Mouse (Mus musculus) liver, adult 2 months (tissue): Measurements from ENCODE around the gene Hpse2. TPM values are rescaled to one million over a fixed set of nuclear protein-coding genes. Genes with fewer than 3 reads are reported as not detected.

Experiments used
- DNase-seq: peaks from one replicate; pipeline ENCODE4 v3.0.0-alpha.2; 2011; ENCODE audit warnings: low read depth, low spot score; ENCODE audit errors: extremely low read depth
- H3K27ac ChIP-seq: fragments of 200-500 bp; replicated peaks from 2 replicates; pipeline ENCODE4 v1.5.1; 2012; ENCODE audit warnings: low read depth, mild to moderate bottlenecking, control low read depth, inconsistent platforms, low read length; ENCODE audit not compliant: insufficient read depth
- H3K27me3 ChIP-seq: fragments of 200-500 bp; 2 replicates; pipeline ENCODE4 v1.6.1; 2012; ENCODE audit warnings: mild to moderate bottlenecking, moderate library complexity, low read length, inconsistent platforms; ENCODE audit not compliant: control insufficient read depth, insufficient read depth
- H3K36me3 ChIP-seq: fragments of 200-500 bp; 2 replicates; pipeline ENCODE4 v1.6.1; 2012; ENCODE audit warnings: low read length, inconsistent platforms; ENCODE audit not compliant: control insufficient read depth, insufficient read depth
- H3K4me1 ChIP-seq: fragments of 200-500 bp; 2 replicates; pipeline ENCODE4 v1.6.1; 2011; ENCODE audit warnings: low read length; ENCODE audit not compliant: control insufficient read depth, insufficient read depth
- H3K4me3 ChIP-seq: fragments of 200-500 bp; 2 replicates; pipeline ENCODE4 v1.5.1; 2011; ENCODE audit warnings: low read depth, mild to moderate bottlenecking, control low read depth, low read length, moderate library complexity; ENCODE audit not compliant: insufficient read depth
- H3K79me2 ChIP-seq: fragments of 200-500 bp; 2 replicates; pipeline ENCODE4 v1.6.1; 2012; ENCODE audit warnings: inconsistent platforms, mild to moderate bottlenecking, low read length, moderate library complexity; ENCODE audit not compliant: control insufficient read depth, insufficient read depth
- H3K9ac ChIP-seq: fragments of 200-500 bp; 2 replicates; pipeline ENCODE4 v1.6.1; 2012; ENCODE audit warnings: low read depth, mild to moderate bottlenecking, control low read depth, inconsistent platforms, low read length
- CTCF ChIP-seq: fragments of 200-500 bp; IDR thresholded peaks from 2 replicates; pipeline ENCODE4 v1.5.1; 2011; ENCODE audit warnings: low read depth, low read length, control low read depth
- POLR2A ChIP-seq: fragments of 200-500 bp; IDR thresholded peaks from 2 replicates; pipeline ENCODE4 v1.6.1; 2011; ENCODE audit warnings: low read length, control low read depth; ENCODE audit not compliant: insufficient read depth; ENCODE audit errors: extremely low read depth
- WGBS: fragments of 180-500 bp; shearing (Covaris S2); methylation state at CpG from one replicate; pipeline ENCODE4 v1.1.7; 2018; 5-methylcytosine and 5-hydroxymethylcytosine counted together
- polyA plus RNA-seq: library from polyadenylated mRNA; depleted of rRNA; stranded (reverse); fragments of >200 nt; gene quantifications from 2 replicates; pipeline ENCODE4 v1.2.3, GENCODE M21; 2012
- total RNA-seq: library from RNA; depleted of rRNA; stranded (reverse); fragments of >200 nt; gene quantifications from 2 replicates; pipeline ENCODE4 v1.2.3, GENCODE M21; 2014

The Hpse2 gene
- total and polyA plus RNA-seq, 2 experiments: not detected

DNA sequence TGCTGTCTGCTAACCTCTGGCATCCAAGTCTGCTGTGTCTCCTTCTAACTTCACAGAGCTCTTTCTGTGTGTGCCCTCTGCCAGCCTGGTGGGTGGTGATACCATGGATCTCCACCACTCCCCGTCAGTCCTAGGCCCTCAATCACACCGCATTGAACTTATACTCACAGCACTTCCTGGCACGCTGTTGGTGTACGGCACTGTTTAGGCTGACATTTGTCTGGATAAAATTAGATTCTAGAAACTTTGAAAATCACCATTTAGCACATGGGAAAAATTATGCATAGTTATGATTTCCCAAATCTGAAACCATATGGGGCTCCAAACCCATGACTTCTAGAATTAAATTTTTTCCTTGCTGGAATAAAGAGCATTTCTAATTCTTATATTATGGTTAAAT lies 478.4 kb downstream of the Hpse2 start:
- Histone ChIP-seq H3K27ac (no peak overlapping the region), H3K27me3 (no peaks in the 10 kb centered on the region)
- no peak for TF ChIP-seq CTCF
- TF ChIP-seq POLR2A: no peak

GRCm38 (mm10) chr19:42908553-42908952 lies 479.6 kb downstream of the Hpse2 start:
- no peak for DNase-seq
- TF ChIP-seq CTCF: no peak
- no peak for TF ChIP-seq POLR2A
- no peaks in the 10 kb centered on the region for H3K79me2 ChIP-seq
- no peak overlapping the region for H3K4me3 ChIP-seq
- no peaks in the 10 kb centered on the region for H3K27me3 ChIP-seq
- WGBS: 73% methylated on average over 6 of the region's 6 CpGs
- H3K36me3 ChIP-seq: no peaks in the 10 kb centered on the region
- no peak overlapping the region for H3K27ac ChIP-seq
- H3K4me1 ChIP-seq: no peaks in the 10 kb centered on the region
- H3K9ac ChIP-seq: no peak overlapping the region

More for the DNA sequence above, 478.4 kb downstream of the Hpse2 start:
- Histone ChIP-seq H3K36me3 (no peaks in the 10 kb centered on the region), H3K4me3 (no peak overlapping the region), H3K79me2 (no peaks in the 10 kb centered on the region), H3K4me1 (no peaks in the 10 kb centered on the region), H3K9ac (no peak overlapping the region)
- DNase-seq: no peak
- WGBS: 90% methylated on average over 4 of the region's 4 CpGs

- no peaks in the 10 kb centered on the region for H3K27me3 ChIP-seq
- no peak overlapping the region for H3K4me3 ChIP-seq
- no peaks in the 10 kb centered on the region for H3K36me3 ChIP-seq
- DNase-seq: no peak
- TF ChIP-seq POLR2A: no peak
- no peak for TF ChIP-seq CTCF
- H3K79me2 ChIP-seq: no peaks in the 10 kb centered on the region
- H3K27ac ChIP-seq: no peak overlapping the region
- WGBS: 81% methylated on average over 5 of the region's 5 CpGs
- H3K9ac ChIP-seq: no peak overlapping the region
- no peaks in the 10 kb centered on the region for H3K4me1 ChIP-seq
Observed at GRCm38 (mm10) chr19:42906328-42906727, 481.8 kb downstream of the Hpse2 start.

GRCm38 (mm10) chr19:42904726-42905125 lies 483.4 kb downstream of the Hpse2 start:
- H3K36me3 ChIP-seq: no peaks in the 10 kb centered on the region
- no peaks in the 10 kb centered on the region for H3K79me2 ChIP-seq
- H3K27me3 ChIP-seq: no peaks in the 10 kb centered on the region
- no peaks in the 10 kb centered on the region for H3K4me1 ChIP-seq
- no peak for TF ChIP-seq CTCF
- no peak for TF ChIP-seq POLR2A
- H3K4me3 ChIP-seq: no peak overlapping the region
- 44% methylated on average over 7 of the region's 7 CpGs for WGBS
- H3K27ac ChIP-seq: no peak overlapping the region
- no peak overlapping the region for H3K9ac ChIP-seq
- no peak for DNase-seq

- Histone ChIP-seq H3K4me1 (no peaks in the 10 kb centered on the region), H3K27me3 (no peaks in the 10 kb centered on the region), H3K27ac (no peak overlapping the region), H3K4me3 (no peak overlapping the region), H3K36me3 (no peaks in the 10 kb centered on the region), H3K79me2 (no peaks in the 10 kb centered on the region), H3K9ac (no peak overlapping the region)
- no peak for TF ChIP-seq POLR2A
- no peak for TF ChIP-seq CTCF
- WGBS: 83% methylated on average over 4 of the region's 4 CpGs
- DNase-seq: no peak
Observed at GRCm38 (mm10) chr19:42904240-42904639, 483.9 kb downstream of the Hpse2 start.

GRCm38 (mm10) chr19:42903840-42904239 lies 484.3 kb downstream of the Hpse2 start:
- Histone ChIP-seq H3K4me1 (no peaks in the 10 kb centered on the region), H3K4me3 (no peak overlapping the region), H3K9ac (no peak overlapping the region), H3K27ac (no peak overlapping the region), H3K79me2 (no peaks in the 10 kb centered on the region), H3K36me3 (no peaks in the 10 kb centered on the region), H3K27me3 (no peaks in the 10 kb centered on the region)
- DNase-seq: no peak
- WGBS: 87% methylated on average over 6 of the region's 6 CpGs
- no peak for TF ChIP-seq POLR2A
- no peak for TF ChIP-seq CTCF
